Mouse (Mus musculus) heart, embryonic 15.5 days (tissue): ENCODE data around the gene Smad6. TPM values are rescaled to one million over a fixed set of nuclear protein-coding genes. Genes with fewer than 3 reads are reported as not detected.
A peak's percentile ranks its signal among the peaks of the same experiment; 100 is the strongest.

ENCODE experiments used
- ATAC-seq: fragments of 200-750 bp; cut with Nextera tagmentation; replicated peaks from 2 replicates; pipeline ENCODE4 v1.8.0; 2017; ENCODE audit warnings: low read depth, moderate TSS enrichment; ENCODE audit not compliant: insufficient number of reproducible peaks, insufficient read depth, low FRiP score
- H3K27ac ChIP-seq: fragments of 300-500 bp; sonication (generic); 2 replicates; pipeline ENCODE4 v1.5.1; 2015; ENCODE audit warnings: mild to moderate bottlenecking, inconsistent platforms
- H3K27me3 ChIP-seq: fragments of 300-500 bp; sonication (generic); 2 replicates; pipeline ENCODE4 v1.6.1; 2015; ENCODE audit warnings: inconsistent platforms
- H3K36me3 ChIP-seq: fragments of 300-500 bp; sonication (generic); 2 replicates; pipeline ENCODE4 v1.6.1; 2015; ENCODE audit warnings: mild to moderate bottlenecking, inconsistent platforms
- H3K4me1 ChIP-seq: fragments of 300-500 bp; sonication (generic); replicated peaks from 2 replicates; pipeline ENCODE4 v1.6.1; 2015; ENCODE audit warnings: inconsistent platforms
- H3K4me2 ChIP-seq: fragments of 300-500 bp; sonication (generic); 2 replicates; pipeline ENCODE4 v1.6.1; 2015; ENCODE audit warnings: inconsistent platforms, mild to moderate bottlenecking, moderate library complexity
- H3K4me3 ChIP-seq: fragments of 300-500 bp; sonication (generic); 2 replicates; pipeline ENCODE4 v1.5.1; 2015; ENCODE audit warnings: mild to moderate bottlenecking, inconsistent platforms
- H3K9ac ChIP-seq: fragments of 300-500 bp; sonication (generic); 2 replicates; pipeline ENCODE4 v1.6.1; 2015; ENCODE audit warnings: mild to moderate bottlenecking, inconsistent platforms
- H3K9me3 ChIP-seq: fragments of 300-500 bp; sonication (generic); replicated peaks from 2 replicates; pipeline ENCODE4 v1.6.1; 2016; ENCODE audit warnings: inconsistent platforms
- WGBS: fragments of 180-500 bp; shearing (Covaris S2); methylation state at CpG from one replicate; pipeline ENCODE4 v1.1.7; 2015; ENCODE audit warnings: mixed read lengths; 5-methylcytosine and 5-hydroxymethylcytosine counted together
- polyA plus RNA-seq: library from polyadenylated mRNA; unstranded; fragments of >200 nt; fragmentation: Nextera tagmentation; extraction: Ambion mirVana; gene quantifications from 2 replicates; pipeline ENCODE4 v1.2.1, GENCODE M21; 2015

Gene Smad6
- polyA plus RNA-seq, 1 experiment from 2014 or later, result 16.4 TPM

- no peaks in the 10 kb centered on the region for H3K9me3 ChIP-seq
- no peak for ATAC-seq
- WGBS, result under 1% methylated on average over 89 of the region's 89 CpGs
- H3K27ac ChIP-seq, result peak overlapping the region; percentile 95
- H3K4me1 ChIP-seq, result peaks cover 55% of the 10 kb centered on the region
- H3K27me3 ChIP-seq, result no peaks in the 10 kb centered on the region
- peak overlapping the region; percentile 84 for H3K4me2 ChIP-seq
- H3K9ac ChIP-seq, result peak overlapping the region; percentile 96
- H3K36me3 ChIP-seq, result 0 out of 2 replicates have a peak, but pooled peaks cover 3% of the 10 kb centered on the region
- peak overlapping the region; percentile 83 for H3K4me3 ChIP-seq
Measured at GRCm38 (mm10) chr9:64020606-64021318, 1.1 kb downstream of the Smad6 start.

GRCm38 (mm10) chr9:64020171-64020605, 1.7 kb downstream of the Smad6 start:
- Histone ChIP-seq H3K4me2 (peak overlapping the region; percentile 84), H3K27me3 (no peaks in the 10 kb centered on the region), H3K4me3 (peak overlapping the region; percentile 83), H3K9me3 (no peaks in the 10 kb centered on the region), H3K9ac (peak overlapping the region; percentile 96), H3K27ac (peak overlapping the region; percentile 95), H3K36me3 (0 out of 2 replicates have a peak, but pooled peaks cover 3% of the 10 kb centered on the region), H3K4me1 (peaks cover 57% of the 10 kb centered on the region)
- ATAC-seq, result no peak
- under 1% methylated on average over 50 of the region's 50 CpGs for WGBS

- H3K36me3 ChIP-seq, result 0 out of 2 replicates have a peak, but pooled peaks cover 3% of the 10 kb centered on the region
- H3K9ac ChIP-seq, result peak overlapping the region; percentile 96
- peaks cover 57% of the 10 kb centered on the region for H3K4me1 ChIP-seq
- no peak for ATAC-seq
- peak overlapping the region; percentile 83 for H3K4me3 ChIP-seq
- H3K9me3 ChIP-seq, result no peaks in the 10 kb centered on the region
- H3K4me2 ChIP-seq, result peak overlapping the region; percentile 84
- 5% methylated on average over 10 of the region's 10 CpGs for WGBS
- H3K27me3 ChIP-seq, result no peaks in the 10 kb centered on the region
- peak overlapping the region; percentile 95 for H3K27ac ChIP-seq
Measured at GRCm38 (mm10) chr9:64019036-64019886, 2.6 kb downstream of the Smad6 start.

- 1% methylated on average over 23 of the region's 23 CpGs for WGBS
Measured at GRCm38 (mm10) chr9:64017861-64018793, 3.7 kb downstream of the Smad6 start.

GRCm38 (mm10) chr9:64016648-64017400, 5.0 kb downstream of the Smad6 start:
- H3K36me3 ChIP-seq, result peaks cover 14% of the 10 kb centered on the region
- peaks cover 58% of the 10 kb centered on the region for H3K4me1 ChIP-seq
- H3K9ac ChIP-seq, result peak overlapping the region; percentile 96
- H3K9me3 ChIP-seq, result no peaks in the 10 kb centered on the region
- H3K27me3 ChIP-seq, result no peaks in the 10 kb centered on the region
- ATAC-seq, result no peak
- H3K4me3 ChIP-seq, result peak overlapping the region; percentile 83
- peak overlapping the region; percentile 84 for H3K4me2 ChIP-seq
- WGBS, result 3% methylated on average over 25 of the region's 25 CpGs
- peak overlapping the region; percentile 95 for H3K27ac ChIP-seq

More at GRCm38 (mm10) chr9:64017861-64018793, 3.7 kb downstream of the Smad6 start:
- peaks cover 3% of the 10 kb centered on the region; the same call in 1 of the 2 replicates for H3K36me3 ChIP-seq
- peaks cover 59% of the 10 kb centered on the region for H3K4me1 ChIP-seq
- H3K4me3 ChIP-seq, result peak overlapping the region; percentile 83
- peak overlapping the region; percentile 96 for H3K9ac ChIP-seq
- H3K4me2 ChIP-seq, result peak overlapping the region; percentile 84
- peak; percentile 35 for ATAC-seq
- H3K9me3 ChIP-seq, result no peaks in the 10 kb centered on the region
- H3K27me3 ChIP-seq, result no peaks in the 10 kb centered on the region
- peak overlapping the region; percentile 95 for H3K27ac ChIP-seq

GRCm38 (mm10) chr9:64016092-64016491, 5.8 kb downstream of the Smad6 start:
- WGBS, result 38% methylated on average over 7 of the region's 7 CpGs
- Histone ChIP-seq H3K4me2 (peak overlapping the region; percentile 84), H3K27me3 (no peaks in the 10 kb centered on the region), H3K4me3 (peak overlapping the region; percentile 83), H3K4me1 (peaks cover 58% of the 10 kb centered on the region), H3K27ac (peak overlapping the region; percentile 95), H3K36me3 (peaks cover 21% of the 10 kb centered on the region), H3K9me3 (no peaks in the 10 kb centered on the region), H3K9ac (peak overlapping the region; percentile 96)
- ATAC-seq, result no peak

GRCm38 (mm10) chr9:64014801-64015200, 7.1 kb downstream of the Smad6 start:
- no peak for ATAC-seq
- H3K9ac ChIP-seq, result no peak overlapping the region
- H3K4me2 ChIP-seq, result peak overlapping the region; percentile 84
- no peaks in the 10 kb centered on the region for H3K9me3 ChIP-seq
- H3K4me3 ChIP-seq, result no peak overlapping the region
- H3K4me1 ChIP-seq, result peaks cover 59% of the 10 kb centered on the region
- 47% methylated on average over 6 of the region's 6 CpGs for WGBS
- H3K27me3 ChIP-seq, result no peaks in the 10 kb centered on the region
- H3K27ac ChIP-seq, result peak overlapping the region; percentile 60
- H3K36me3 ChIP-seq, result peaks cover 22% of the 10 kb centered on the region

- no peaks in the 10 kb centered on the region for H3K9me3 ChIP-seq
- no peak for ATAC-seq
- H3K4me1 ChIP-seq, result peaks cover 47% of the 10 kb centered on the region
- 93% methylated on average over 1 of the region's 1 CpGs for WGBS
- H3K27me3 ChIP-seq, result no peaks in the 10 kb centered on the region
- no peak overlapping the region for H3K4me3 ChIP-seq
- no peak overlapping the region for H3K27ac ChIP-seq
- no peak overlapping the region for H3K9ac ChIP-seq
- H3K4me2 ChIP-seq, result no peak overlapping the region
- H3K36me3 ChIP-seq, result peaks cover 30% of the 10 kb centered on the region
Measured at GRCm38 (mm10) chr9:64011356-64011755, 10.5 kb downstream of the Smad6 start.

GRCm38 (mm10) chr9:64002981-64003380, 18.9 kb downstream of the Smad6 start:
- Histone ChIP-seq H3K27me3 (no peaks in the 10 kb centered on the region), H3K27ac (no peak overlapping the region), H3K9ac (no peak overlapping the region), H3K4me2 (no peak overlapping the region), H3K36me3 (peaks cover 47% of the 10 kb centered on the region), H3K4me3 (no peak overlapping the region), H3K9me3 (no peaks in the 10 kb centered on the region), H3K4me1 (peaks cover 77% of the 10 kb centered on the region)
- WGBS, result 77% methylated on average over 7 of the region's 7 CpGs
- ATAC-seq, result no peak

GRCm38 (mm10) chr9:64001081-64001480, 20.8 kb downstream of the Smad6 start:
- 0 out of 2 replicates have a peak overlapping the region, but pooled peaks have one; percentile 39 for H3K27ac ChIP-seq
- no peak for ATAC-seq
- WGBS, result 57% methylated on average over 7 of the region's 7 CpGs

More at GRCm38 (mm10) chr9:64001081-64001480, 20.8 kb downstream of the Smad6 start:
- no peak overlapping the region for H3K4me2 ChIP-seq
- H3K36me3 ChIP-seq, result peaks cover 35% of the 10 kb centered on the region
- H3K9me3 ChIP-seq, result no peaks in the 10 kb centered on the region
- H3K4me1 ChIP-seq, result peaks cover 71% of the 10 kb centered on the region
- no peak overlapping the region for H3K4me3 ChIP-seq
- H3K9ac ChIP-seq, result no peak overlapping the region
- H3K27me3 ChIP-seq, result no peaks in the 10 kb centered on the region
